Mouse (Mus musculus) heart, adult 10 weeks (tissue): Measurements from ENCODE around the gene Tent2. TPM values are rescaled to one million over a fixed set of nuclear protein-coding genes. Genes with fewer than 3 reads are reported as not detected.

Source experiments
- polyA plus RNA-seq: library from polyadenylated mRNA; stranded (reverse); fragments of 350-450 nt; fragmentation: Illumina TruSeq; extraction: RNeasy Lipid Tissue Mini Kit (QIAGEN cat#74804); gene quantifications from one replicate; pipeline ENCODE4 v1.2.3, GENCODE M21; 2014; ENCODE audit warnings: low read depth, low replicate concordance

Tent2 gene
- polyA plus RNA-seq: 20.1 TPM

GRCm38 (mm10) chr13:93191831-93192645, at the start of gene Tent2:
TSS of gene Tent2 (minus strand) at chr13:93192385.

DNA sequence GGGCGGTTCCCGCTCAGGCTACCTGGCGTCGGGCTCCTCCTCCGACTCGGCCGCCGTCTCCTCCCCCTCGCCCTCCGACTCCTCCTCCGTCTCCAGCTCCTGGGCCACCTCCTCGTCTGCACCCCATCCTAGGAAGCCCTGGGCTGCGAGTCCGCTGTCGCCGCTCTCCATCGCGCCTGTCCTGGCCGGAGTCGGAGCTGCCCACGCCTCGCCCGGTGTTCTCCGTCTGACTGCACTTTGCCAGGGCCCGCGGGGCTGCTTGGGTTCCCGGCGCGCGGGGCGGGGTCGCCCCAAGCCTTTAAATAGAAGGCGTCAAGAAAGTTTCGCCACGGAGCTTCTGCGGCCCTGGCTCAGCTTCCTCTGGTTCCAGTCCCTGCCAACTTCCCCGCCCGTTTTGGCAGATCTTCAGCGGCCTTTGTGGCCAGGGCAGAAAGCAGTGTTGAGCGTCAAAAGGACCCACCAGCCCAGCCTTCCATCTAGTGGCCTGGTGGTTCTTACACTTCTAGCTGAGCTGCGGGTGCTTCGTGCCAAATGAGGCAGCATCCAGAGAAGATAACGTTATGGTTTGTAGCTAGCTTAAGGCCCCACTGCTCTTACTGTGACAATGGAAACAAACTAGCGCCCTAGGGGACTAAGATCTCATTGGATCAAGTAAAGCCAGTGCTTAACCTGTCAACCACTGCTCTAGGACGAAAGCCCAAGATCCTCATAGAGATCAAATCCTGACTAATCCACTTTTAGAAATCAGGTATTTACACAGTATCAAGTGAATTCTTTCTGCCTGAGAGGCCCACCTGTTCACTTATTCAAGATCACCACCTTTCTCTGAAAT, 47.6 kb downstream of the Tent2 start, which contains the start of gene Cmya5:
TSS of gene Cmya5 (minus strand) at position 389 of the 832 bp plus-strand sequence.

Other genes starting within 250 kb of the Tent2 start
- 223 TPM for gene Cmya5, start 47.7 kb downstream of the Tent2 start, polyA plus RNA-seq
- gene Homer1, start 107.2 kb upstream of the Tent2 start, polyA plus RNA-seq: 32.8 TPM